Mouse (Mus musculus): Measurements from ENCODE around the gene Tspan3.

- TF ChIP-seq CTCF (IDR thresholded peaks at IDR 0.05; ENCODE audit: borderline replicate concordance, extremely low read depth, insufficient read depth, insufficient read length) (peak; percentile 18; the same call in 1 of the 2 replicates), POLR2A (IDR thresholded peaks at IDR 0.05; ENCODE audit: borderline replicate concordance, extremely low read depth, insufficient read depth, insufficient read length, poor library complexity, severe bottlenecking) (no peak)
Measured at GRCm38 (mm10) chr9:56092102-56092501, 73.2 kb downstream of the Tspan3 start.

Measured in brain, embryonic 14.5 days (tissue).